Mouse (Mus musculus) cerebellum, adult 9-10 months (tissue): ENCODE data around the gene Dennd1b.
A peak's percentile ranks its signal among the peaks of the same experiment; 100 is the strongest.

ENCODE experiments used
- DNase-seq: peaks from one replicate; pipeline ENCODE4 v3.0.0; 2022

Gene Dennd1b

DNA sequence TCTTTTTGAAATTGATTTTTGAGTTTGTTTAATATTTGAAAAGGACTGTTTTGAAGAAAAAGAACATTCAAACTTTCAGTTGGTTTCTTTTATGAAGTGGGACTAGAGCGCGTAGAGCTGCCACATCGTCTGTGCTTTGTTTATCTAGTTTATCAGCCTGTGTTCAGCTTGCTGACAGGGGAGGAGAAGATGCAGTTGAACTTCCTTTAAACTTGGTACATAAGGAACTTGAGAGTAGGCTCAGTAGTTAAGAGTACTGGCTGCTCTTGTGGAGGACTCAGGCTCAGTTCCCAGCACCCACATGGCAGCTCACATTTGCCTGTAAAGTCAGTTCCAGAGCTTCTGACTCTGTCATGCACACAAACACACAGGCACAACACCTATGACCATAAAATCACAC is 124.3 kb downstream of the Dennd1b start:
- DNase-seq, result no peak

- DNase-seq, result no peak
These were observed 127.5 kb downstream of the Dennd1b start for GRCm38 (mm10) chr1:139090744-139091143.

- no peak for DNase-seq
These were observed 128.5 kb downstream of the Dennd1b start for GRCm38 (mm10) chr1:139091701-139092100.

DNA sequence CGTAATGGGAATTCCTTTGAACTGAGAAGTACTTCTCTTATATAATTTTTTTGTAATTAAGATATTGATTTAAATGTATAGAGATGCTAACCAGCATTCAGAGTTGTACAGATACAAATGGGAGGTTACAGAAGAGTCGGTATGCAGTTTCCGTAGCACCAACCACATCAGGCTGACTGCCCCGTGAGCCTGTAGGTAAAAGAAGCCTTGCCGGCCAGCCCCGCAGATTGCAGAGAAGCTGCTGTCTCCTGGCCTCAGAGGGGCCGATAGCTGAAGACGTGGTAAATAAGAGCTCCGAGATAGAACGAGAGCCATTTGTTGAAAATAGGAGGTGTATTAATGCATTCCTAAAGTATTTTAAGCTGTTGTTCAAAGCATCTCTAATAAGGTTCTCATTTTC is 128.9 kb downstream of the Dennd1b start:
- no peak for DNase-seq

- DNase-seq, result no peak
These were observed 129.5 kb downstream of the Dennd1b start for GRCm38 (mm10) chr1:139092722-139093121.

GRCm38 (mm10) chr1:139096369-139096768 is 133.1 kb downstream of the Dennd1b start:
- DNase-seq, result no peak

GRCm38 (mm10) chr1:139098088-139098487 is 134.9 kb downstream of the Dennd1b start:
- no peak for DNase-seq

DNA sequence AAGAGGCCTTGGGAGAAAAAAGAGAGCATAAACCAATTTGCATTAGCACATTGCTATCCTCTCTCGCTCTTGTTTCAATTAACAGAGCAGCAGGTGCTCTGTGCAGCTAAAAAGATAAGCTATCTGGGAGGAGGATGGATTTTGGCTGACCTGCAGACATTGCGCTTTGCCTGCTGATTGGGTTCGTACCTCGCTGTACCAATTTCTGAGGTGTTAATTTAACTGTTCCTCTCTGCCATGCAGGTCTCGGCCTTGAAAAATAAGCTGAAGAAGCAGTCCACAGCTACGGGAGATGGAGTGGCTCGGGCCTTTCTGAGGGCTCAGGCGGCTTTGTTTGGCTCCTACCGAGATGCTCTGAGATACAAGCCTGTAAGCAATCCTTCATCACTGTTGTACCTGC is 138.5 kb downstream of the Dennd1b start:
- no peak for DNase-seq

DNA sequence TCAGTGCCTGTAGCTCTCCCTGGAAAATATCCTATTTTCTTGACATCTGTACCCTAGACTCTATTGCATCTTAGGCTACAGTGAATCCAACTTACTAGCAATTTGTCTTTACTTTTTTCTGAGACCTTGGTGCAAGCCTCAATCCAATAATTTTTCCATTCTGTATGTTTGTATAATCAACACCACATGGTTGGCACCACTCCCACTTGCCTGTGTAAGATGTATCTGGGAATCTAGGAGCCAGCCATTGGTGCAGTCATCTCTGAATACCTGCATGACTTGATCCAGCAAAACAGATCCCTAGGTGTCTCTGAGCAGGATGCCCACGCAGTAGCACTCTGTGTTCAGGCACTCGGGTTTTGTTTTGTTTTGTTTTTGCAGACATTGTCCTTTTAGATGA is 145.0 kb downstream of the Dennd1b start:
- DNase-seq, result no peak

- DNase-seq, result no peak
These were observed 159.4 kb downstream of the Dennd1b start for GRCm38 (mm10) chr1:139122626-139123025.

GRCm38 (mm10) chr1:139139644-139140043 is 176.4 kb downstream of the Dennd1b start:
- no peak for DNase-seq

DNA sequence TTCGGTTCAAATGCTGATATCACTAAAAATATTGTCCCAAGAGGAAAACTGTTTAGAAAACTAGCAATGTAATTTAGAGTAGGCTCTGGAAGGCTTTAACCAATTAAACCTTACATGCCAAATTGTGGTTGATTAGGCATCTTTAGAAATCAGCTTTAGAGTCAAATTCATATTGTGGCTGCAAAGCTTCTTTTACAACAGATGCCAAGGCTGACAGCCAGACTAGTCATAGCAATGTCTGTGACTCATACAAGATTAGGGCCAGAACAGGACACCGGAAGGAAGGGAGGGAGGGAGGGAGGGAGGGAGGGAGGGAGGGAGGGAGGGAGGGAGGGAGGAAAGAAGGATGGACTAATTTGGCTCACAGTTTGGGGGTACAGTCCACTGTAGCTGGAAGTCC is 182.3 kb downstream of the Dennd1b start:
- no peak for DNase-seq

GRCm38 (mm10) chr1:139146306-139146705 is 183.1 kb downstream of the Dennd1b start:
- DNase-seq, result no peak

GRCm38 (mm10) chr1:139153006-139153405 is 189.8 kb downstream of the Dennd1b start:
- no peak for DNase-seq

DNA sequence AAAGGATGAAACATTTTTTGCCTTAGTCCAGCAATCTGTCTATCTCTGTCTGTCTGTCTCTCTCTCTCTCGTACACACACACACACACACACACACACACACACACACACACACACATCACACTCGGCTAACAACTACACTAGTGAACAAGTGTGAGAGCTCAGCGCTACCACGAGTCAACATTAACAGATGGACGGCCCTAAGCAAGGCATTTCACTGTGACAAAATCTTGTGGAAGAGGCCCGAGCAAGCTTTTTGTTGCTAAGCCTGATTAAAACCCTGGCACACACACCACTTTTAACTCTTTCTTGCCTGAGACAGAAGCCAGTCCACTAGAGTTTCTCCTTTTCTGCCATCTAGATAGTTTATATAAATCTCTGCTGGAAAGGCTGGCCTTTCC is 190.3 kb downstream of the Dennd1b start:
- DNase-seq, result no peak

GRCm38 (mm10) chr1:139156397-139156796 is 193.2 kb downstream of the Dennd1b start:
- peak; percentile 36 for DNase-seq

- no peak for DNase-seq
These were observed 198.4 kb downstream of the Dennd1b start for GRCm38 (mm10) chr1:139161619-139162018.

DNA sequence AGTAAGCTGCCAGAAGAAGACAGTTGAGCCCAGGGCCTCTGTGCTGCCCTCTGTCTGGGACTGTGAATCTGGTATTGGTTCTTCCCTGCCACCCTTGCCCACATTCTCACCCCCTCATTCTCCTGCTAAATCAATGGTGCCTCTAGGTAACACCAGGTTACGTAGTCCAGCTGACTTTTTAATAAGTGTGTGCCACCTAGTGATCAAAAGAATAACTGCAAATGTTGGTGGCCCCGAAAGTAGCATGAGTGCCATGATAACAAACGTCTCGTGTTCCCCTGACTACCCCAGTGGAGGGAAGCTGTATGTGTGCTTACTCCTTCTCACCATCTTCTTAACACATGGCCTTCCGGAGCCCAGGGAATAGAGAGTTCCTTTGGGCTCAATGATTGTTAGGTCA is 199.6 kb downstream of the Dennd1b start:
- DNase-seq, result peak; percentile 46

GRCm38 (mm10) chr1:139174058-139174832 is 211.0 kb downstream of the Dennd1b start:
- DNase-seq, result no peak

DNA sequence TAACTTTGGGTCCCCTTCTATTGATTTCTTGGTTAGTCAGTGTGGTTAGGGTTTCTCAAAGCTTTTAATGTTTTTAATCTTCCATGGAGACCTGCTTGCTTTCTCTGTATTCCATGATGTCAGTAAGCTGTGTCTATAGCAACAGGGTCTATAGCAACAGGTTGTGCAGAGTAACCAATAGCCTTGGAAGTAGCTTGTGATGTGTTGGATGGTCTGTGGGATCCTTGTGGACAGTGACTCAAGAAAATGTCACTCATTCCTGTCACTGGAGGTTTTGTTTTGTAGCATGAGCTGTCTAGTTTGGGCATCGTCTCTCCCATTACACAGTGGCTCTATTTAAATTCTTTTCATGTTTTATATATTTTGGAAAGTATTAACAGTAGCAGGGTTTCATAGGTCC is 216.5 kb downstream of the Dennd1b start:
- DNase-seq, result no peak

DNA sequence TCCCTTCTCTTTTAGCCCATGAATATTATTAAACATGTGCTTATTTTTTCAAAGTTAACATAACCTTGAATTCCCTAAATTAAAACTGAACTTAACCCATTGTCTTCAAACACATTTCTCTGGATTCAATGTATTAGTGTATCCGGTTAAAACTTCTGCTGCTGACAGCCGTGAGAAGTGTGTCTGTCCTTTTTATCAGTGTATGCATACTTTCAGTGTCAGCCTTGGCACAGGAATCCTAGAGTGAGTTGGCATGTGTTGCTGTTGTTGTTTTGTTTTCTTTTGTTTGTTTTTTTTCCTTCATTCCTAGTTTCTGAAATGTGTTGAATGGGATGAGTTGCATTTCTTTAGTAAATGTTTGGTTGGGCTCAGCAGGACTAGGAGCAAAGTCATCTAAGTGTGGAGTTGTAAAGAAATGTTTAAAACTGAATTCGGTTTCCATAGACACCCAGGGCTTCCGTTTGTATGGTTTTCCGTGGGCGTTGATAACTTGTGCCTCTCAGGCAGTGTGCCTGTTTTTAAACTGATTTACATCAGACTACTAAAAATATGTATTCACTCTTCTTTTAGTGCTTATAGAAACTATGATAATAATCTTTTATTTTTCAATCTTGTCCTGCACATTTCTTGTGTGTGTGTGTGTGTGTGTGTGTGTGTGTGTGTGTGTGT is 217.4 kb downstream of the Dennd1b start:
- DNase-seq, result no peak

DNA sequence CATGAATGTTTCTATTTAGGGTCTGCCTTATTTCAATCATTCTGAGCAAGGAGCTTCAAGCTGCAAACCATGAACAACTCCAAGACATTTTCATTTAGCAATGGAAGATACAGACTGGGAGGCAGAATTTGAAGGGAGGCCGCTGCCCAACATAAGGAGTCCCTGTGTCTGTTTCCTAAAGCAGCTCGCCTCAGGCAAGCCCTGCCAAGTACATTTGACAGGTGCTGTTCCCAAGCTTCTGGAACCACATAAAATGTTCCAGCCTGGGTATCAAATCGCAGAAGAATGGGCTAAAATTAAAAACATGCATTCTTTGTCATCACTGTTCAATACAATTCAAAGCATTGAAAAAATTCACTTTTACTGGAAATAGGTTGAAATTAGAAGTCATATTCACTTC is 229.4 kb downstream of the Dennd1b start:
- DNase-seq, result no peak

DNA sequence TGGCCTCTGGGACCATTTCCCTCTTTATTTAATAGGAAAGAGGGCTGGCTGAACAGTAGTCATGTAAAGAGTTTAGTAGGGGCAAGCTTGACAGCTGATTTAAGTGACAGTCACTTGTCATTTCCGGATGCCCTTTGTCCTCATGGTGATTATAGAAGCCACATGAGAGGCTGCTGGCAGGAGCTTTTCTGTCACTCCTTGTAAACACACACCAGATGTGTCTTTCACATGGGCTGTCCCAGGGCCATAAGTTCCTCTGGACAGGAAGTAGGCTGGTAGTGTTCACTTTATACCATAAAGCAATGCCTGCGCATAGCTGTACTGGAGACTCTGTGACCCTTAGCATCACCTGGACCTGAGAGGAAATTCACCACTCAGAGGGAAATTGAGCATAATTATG is 230.8 kb downstream of the Dennd1b start:
- DNase-seq, result no peak

DNA sequence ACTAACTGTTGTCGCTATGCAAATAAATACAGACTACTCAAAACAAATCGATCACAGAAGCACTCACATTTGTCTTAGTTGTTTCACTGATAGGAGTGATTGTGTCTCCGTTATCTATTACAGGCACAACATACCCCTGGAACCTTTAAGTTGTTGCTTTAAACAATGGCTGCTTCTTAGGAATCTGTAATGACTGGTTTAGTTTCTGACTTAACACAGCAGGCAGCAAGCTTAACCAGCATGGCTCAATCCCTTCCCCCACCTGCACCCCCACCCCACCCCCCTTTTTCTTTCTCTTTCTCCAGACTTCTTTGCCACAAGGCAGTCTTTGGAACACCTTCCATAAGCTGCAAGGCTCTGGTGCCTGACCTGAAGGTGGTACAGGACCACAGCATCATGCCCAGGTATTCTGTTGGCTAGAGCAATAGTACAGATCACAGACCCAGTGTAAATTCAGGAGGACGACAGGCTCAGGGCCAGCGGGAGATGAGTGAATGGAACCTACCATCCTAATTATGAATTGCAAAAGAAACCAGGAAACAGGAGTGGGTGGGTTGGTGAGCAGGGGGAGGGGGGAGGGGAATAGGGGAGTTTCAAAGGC is 231.3 kb downstream of the Dennd1b start:
- no peak for DNase-seq
